Mouse (Mus musculus): ENCODE measurements at regions not wholly inside any gene's neighbourhood (a gene's known extent, or its start where the extent isn't known, plus 50 kb on each side); places are given as distances from the start of the nearest gene placed in this dataset.

- TF ChIP-seq ZNF384 (IDR thresholded peaks at IDR 0.05; ENCODE audit: low read depth, low read length) (no peak), ZC3H11A (IDR thresholded peaks at IDR 0.05; ENCODE audit: borderline replicate concordance, low read depth, low read length) (no peak), CHD2 (IDR thresholded peaks at IDR 0.05; ENCODE audit: low read depth, low read length) (no peak), MAFK (IDR thresholded peaks at IDR 0.05; ENCODE audit: insufficient read depth, low read depth, low read length) (no peak), HCFC1 (IDR thresholded peaks at IDR 0.05; ENCODE audit: borderline replicate concordance, insufficient read depth, low read length) (no peak)
- in situ Hi-C loops (cut with MboI; ENCODE audit: low sequenced_read_pairs in 2 of 2, unreplicated experiment in 2 of 2), result no loop called here
- DNase-seq (ENCODE audit: low read depth, low spot score), result no peak
- Histone ChIP-seq H3K4me3 (ENCODE audit: insufficient read depth in 1 of 2, low read depth in 1 of 2, low read length in 2 of 2, poor library complexity in 1 of 2, severe bottlenecking in 1 of 2) (no peak overlapping the region), H3K9me3 (ENCODE audit: control insufficient read depth, insufficient read depth, low read depth, low read length) (no peaks in the 10 kb centered on the region), H3K36me3 (ENCODE audit: control insufficient read depth, insufficient read depth, low read length, poor library complexity, severe bottlenecking) (no peaks in the 10 kb centered on the region), H3K27ac (ENCODE audit: insufficient read depth, low read depth, low read length, poor library complexity, severe bottlenecking) (no peak overlapping the region), H3K4me1 (ENCODE audit: control insufficient read depth in 2 of 2, insufficient read depth in 2 of 2, low read length in 2 of 2, poor library complexity in 1 of 2) (peaks cover 3 to 10% of the 10 kb centered on the region in 2 experiments; a peak in 2 of 4 replicates), H3K9ac (ENCODE audit: insufficient read depth, low read depth, low read length, poor library complexity, severe bottlenecking) (no peak overlapping the region)
Measured at GRCm38 (mm10) chr5:118494649-118495477, 65.6 kb upstream of the Med13l start.

GRCm38 (mm10) chr5:118495478-118495760 lies 65.1 kb upstream of the Med13l start:
- TF ChIP-seq ZC3H11A (IDR thresholded peaks at IDR 0.05; ENCODE audit: borderline replicate concordance, low read depth, low read length) (no peak), CHD2 (IDR thresholded peaks at IDR 0.05; ENCODE audit: low read depth, low read length) (no peak), ZNF384 (IDR thresholded peaks at IDR 0.05; ENCODE audit: low read depth, low read length) (no peak)
- H3K9me3 ChIP-seq (ENCODE audit: control insufficient read depth, insufficient read depth, low read depth, low read length), result no peaks in the 10 kb centered on the region
- no peak for DNase-seq (ENCODE audit: low read depth, low spot score)
- in situ Hi-C loops (cut with MboI; ENCODE audit: low sequenced_read_pairs in 2 of 2, unreplicated experiment in 2 of 2), result no loop called here
- no peak overlapping the region for H3K9ac ChIP-seq (ENCODE audit: insufficient read depth, low read depth, low read length, poor library complexity, severe bottlenecking)
- no peaks in the 10 kb centered on the region for H3K36me3 ChIP-seq (ENCODE audit: control insufficient read depth, insufficient read depth, low read length, poor library complexity, severe bottlenecking)
- H3K27ac ChIP-seq (ENCODE audit: insufficient read depth, low read depth, low read length, poor library complexity, severe bottlenecking), result no peak overlapping the region
- H3K4me1 ChIP-seq (ENCODE audit: control insufficient read depth in 2 of 2, insufficient read depth in 2 of 2, low read length in 2 of 2, poor library complexity in 1 of 2), result peaks cover 6 to 15% of the 10 kb centered on the region in 2 experiments; a peak in 3 of 4 replicates
- no peak overlapping the region for H3K4me3 ChIP-seq (ENCODE audit: insufficient read depth in 1 of 2, low read depth in 1 of 2, low read length in 2 of 2, poor library complexity in 1 of 2, severe bottlenecking in 1 of 2)

- no peaks in the 10 kb centered on the region for H3K9me3 ChIP-seq (ENCODE audit: control insufficient read depth, insufficient read depth, low read depth, low read length)
- no peaks in the 10 kb centered on the region for H3K36me3 ChIP-seq (ENCODE audit: control insufficient read depth, insufficient read depth, low read length, poor library complexity, severe bottlenecking)
- no peak overlapping the region for H3K9ac ChIP-seq (ENCODE audit: insufficient read depth, low read depth, low read length, poor library complexity, severe bottlenecking)
- peak overlapping the region; percentile 84 for H3K27ac ChIP-seq (ENCODE audit: insufficient read depth, low read depth, low read length, poor library complexity, severe bottlenecking)
- peaks cover 23 to 31% of the 10 kb centered on the region in 2 experiments for H3K4me1 ChIP-seq (ENCODE audit: control insufficient read depth in 2 of 2, insufficient read depth in 2 of 2, low read length in 2 of 2, poor library complexity in 1 of 2)
- no peak overlapping the region for H3K4me3 ChIP-seq (ENCODE audit: insufficient read depth in 1 of 2, low read depth in 1 of 2, low read length in 2 of 2, poor library complexity in 1 of 2, severe bottlenecking in 1 of 2)
- DNase-seq (ENCODE audit: low read depth, low spot score), result no peak
- no peak for TF ChIP-seq MAFK (IDR thresholded peaks at IDR 0.05; ENCODE audit: insufficient read depth, low read depth, low read length)
- TF ChIP-seq CHD2 (IDR thresholded peaks at IDR 0.05; ENCODE audit: low read depth, low read length), result no peak
- TF ChIP-seq ZNF384 (IDR thresholded peaks at IDR 0.05; ENCODE audit: low read depth, low read length), result no peak
- no peak for TF ChIP-seq HCFC1 (IDR thresholded peaks at IDR 0.05; ENCODE audit: borderline replicate concordance, insufficient read depth, low read length)
- no peak for TF ChIP-seq ZC3H11A (IDR thresholded peaks at IDR 0.05; ENCODE audit: borderline replicate concordance, low read depth, low read length)
- in situ Hi-C loops (cut with MboI; ENCODE audit: low sequenced_read_pairs in 2 of 2, unreplicated experiment in 2 of 2), result no loop called here
Measured at GRCm38 (mm10) chr5:118501624-118502023, 58.9 kb upstream of the Med13l start.

DNA sequence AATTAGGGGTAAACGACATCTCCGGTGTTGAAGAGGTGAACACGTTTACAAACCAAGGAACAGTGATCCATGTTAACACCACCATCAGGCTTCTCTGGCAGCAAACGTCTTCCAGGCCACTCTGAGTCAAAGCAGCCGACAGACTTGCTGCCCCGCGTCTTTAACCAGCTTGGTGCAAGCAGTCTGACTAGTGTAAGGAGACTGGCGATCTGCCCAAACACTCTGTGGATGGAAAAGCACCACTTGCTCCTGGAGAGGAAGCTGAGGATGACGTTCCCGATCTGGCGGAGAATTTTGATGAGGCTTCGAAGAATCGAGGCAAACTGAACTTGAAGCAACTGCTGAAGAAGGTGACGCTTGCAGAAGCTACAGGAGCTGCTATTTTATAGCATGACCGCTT lies 57.5 kb upstream of the Med13l start:
- in situ Hi-C loops (cut with MboI; ENCODE audit: low sequenced_read_pairs in 2 of 2, unreplicated experiment in 2 of 2), result no loop called here
- peak overlapping the region; percentile 49; the same call in 1 of the 2 replicates for H3K27ac ChIP-seq (ENCODE audit: insufficient read depth, low read depth, low read length, poor library complexity, severe bottlenecking)
- no peaks in the 10 kb centered on the region for H3K36me3 ChIP-seq (ENCODE audit: control insufficient read depth, insufficient read depth, low read length, poor library complexity, severe bottlenecking)
- 0 out of 4 replicates have a peak overlapping the region, but pooled peaks of 1 of the 2 experiments have one; percentile 1 for H3K4me3 ChIP-seq (ENCODE audit: insufficient read depth in 1 of 2, low read depth in 1 of 2, low read length in 2 of 2, poor library complexity in 1 of 2, severe bottlenecking in 1 of 2)
- peak overlapping the region; percentile 35; the same call in 1 of the 2 replicates for H3K9ac ChIP-seq (ENCODE audit: insufficient read depth, low read depth, low read length, poor library complexity, severe bottlenecking)
- DNase-seq (ENCODE audit: low read depth, low spot score), result no peak
- H3K4me1 ChIP-seq (ENCODE audit: control insufficient read depth in 2 of 2, insufficient read depth in 2 of 2, low read length in 2 of 2, poor library complexity in 1 of 2), result peaks cover 24 to 30% of the 10 kb centered on the region in 2 experiments
- TF ChIP-seq ZC3H11A (IDR thresholded peaks at IDR 0.05; ENCODE audit: borderline replicate concordance, low read depth, low read length) (no peak), HCFC1 (IDR thresholded peaks at IDR 0.05; ENCODE audit: borderline replicate concordance, insufficient read depth, low read length) (no peak), ZNF384 (IDR thresholded peaks at IDR 0.05; ENCODE audit: low read depth, low read length) (no peak), CHD2 (IDR thresholded peaks at IDR 0.05; ENCODE audit: low read depth, low read length) (no peak), MAFK (IDR thresholded peaks at IDR 0.05; ENCODE audit: insufficient read depth, low read depth, low read length) (no peak)
- H3K9me3 ChIP-seq (ENCODE audit: control insufficient read depth, insufficient read depth, low read depth, low read length), result no peaks in the 10 kb centered on the region
